Mouse (Mus musculus): ENCODE results near the gene Dot1l. TPM values are rescaled to one million over a fixed set of nuclear protein-coding genes. Genes with fewer than 3 reads are reported as not detected.

The Dot1l gene
- polyA plus RNA-seq, 1 experiment = 46.2 TPM

DNA sequence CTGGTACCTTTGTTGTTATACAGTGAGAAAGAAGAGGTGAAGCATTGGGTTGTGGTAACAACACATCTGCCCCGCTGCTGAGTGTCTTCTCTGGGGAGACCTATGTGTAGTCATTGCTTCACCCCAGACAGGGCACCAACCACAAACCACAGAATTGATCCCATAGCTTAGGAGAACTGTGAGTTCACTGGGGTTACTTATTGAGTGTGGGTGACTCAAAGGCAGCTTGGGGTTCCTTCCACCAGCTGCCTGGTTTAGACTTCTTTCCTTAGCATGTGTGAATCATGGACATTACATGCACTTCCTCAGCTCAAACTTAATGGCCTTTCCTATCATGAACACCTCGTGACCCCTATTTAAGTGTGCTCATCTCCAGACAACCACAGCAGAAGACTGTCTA is 8.5 kb downstream of the Dot1l start:
- WGBS = 43% methylated on average over 2 of the region's 2 CpGs
- peaks cover 11% of the 10 kb centered on the region for H3K36me3 ChIP-seq (ENCODE audit: control insufficient read depth, insufficient read depth, low read length)

DNA sequence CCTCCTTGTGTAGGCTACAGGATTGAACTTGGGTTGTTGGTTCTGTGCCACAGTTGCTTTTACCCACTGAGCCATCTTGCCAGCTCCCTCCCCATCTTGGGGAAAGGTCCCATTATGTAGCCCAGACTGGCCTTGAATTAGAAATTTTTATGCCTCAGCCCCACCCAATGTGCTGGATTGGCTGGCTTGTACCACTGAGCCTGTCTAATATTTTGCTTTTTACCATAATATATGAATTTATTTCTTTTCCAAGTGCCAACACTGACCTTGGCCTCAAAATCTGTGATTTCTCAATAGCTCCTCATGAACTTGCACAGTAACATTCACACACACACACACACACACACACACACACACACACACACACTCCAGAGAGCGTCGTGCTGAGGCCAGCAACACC is 10.7 kb downstream of the Dot1l start:
- Histone ChIP-seq H3K36me3 (ENCODE audit: control insufficient read depth, insufficient read depth, low read length) (peaks cover 17% of the 10 kb centered on the region), H3K4me3 (ENCODE audit: extremely low read depth, insufficient read depth, insufficient read length) (no peak overlapping the region), H3K4me1 (ENCODE audit: control insufficient read depth, insufficient read depth, insufficient read length) (no peaks in the 10 kb centered on the region; the same call in 1 of the 2 replicates), H3K27me3 (ENCODE audit: control insufficient read depth, insufficient read depth, low read length) (no peaks in the 10 kb centered on the region), H3K27ac (ENCODE audit: insufficient read depth, low read length) (no peak overlapping the region)
- WGBS = 97% methylated on average over 2 of the region's 2 CpGs
- TF ChIP-seq CTCF (IDR thresholded peaks at IDR 0.05; ENCODE audit: extremely low read depth, insufficient read depth, insufficient read length, insufficient replicate concordance) (no peak), POLR2A (IDR thresholded peaks at IDR 0.05; ENCODE audit: low read depth, low read length) (no peak)
- no peak for DNase-seq (ENCODE audit: low read depth in 1 of 2, low spot score in 2 of 2)

More for the DNA sequence above, 8.5 kb downstream of the Dot1l start:
- Histone ChIP-seq H3K4me3 (ENCODE audit: extremely low read depth, insufficient read depth, insufficient read length) (no peak overlapping the region), H3K27me3 (ENCODE audit: control insufficient read depth, insufficient read depth, low read length) (no peaks in the 10 kb centered on the region), H3K4me1 (ENCODE audit: control insufficient read depth, insufficient read depth, insufficient read length) (no peaks in the 10 kb centered on the region; the same call in 1 of the 2 replicates), H3K27ac (ENCODE audit: insufficient read depth, low read length) (no peak overlapping the region)
- no peak for TF ChIP-seq CTCF (IDR thresholded peaks at IDR 0.05; ENCODE audit: extremely low read depth, insufficient read depth, insufficient read length, insufficient replicate concordance)
- no peak for TF ChIP-seq POLR2A (IDR thresholded peaks at IDR 0.05; ENCODE audit: low read depth, low read length)
- no peak for DNase-seq (ENCODE audit: low read depth in 1 of 2, low spot score in 2 of 2)

DNA sequence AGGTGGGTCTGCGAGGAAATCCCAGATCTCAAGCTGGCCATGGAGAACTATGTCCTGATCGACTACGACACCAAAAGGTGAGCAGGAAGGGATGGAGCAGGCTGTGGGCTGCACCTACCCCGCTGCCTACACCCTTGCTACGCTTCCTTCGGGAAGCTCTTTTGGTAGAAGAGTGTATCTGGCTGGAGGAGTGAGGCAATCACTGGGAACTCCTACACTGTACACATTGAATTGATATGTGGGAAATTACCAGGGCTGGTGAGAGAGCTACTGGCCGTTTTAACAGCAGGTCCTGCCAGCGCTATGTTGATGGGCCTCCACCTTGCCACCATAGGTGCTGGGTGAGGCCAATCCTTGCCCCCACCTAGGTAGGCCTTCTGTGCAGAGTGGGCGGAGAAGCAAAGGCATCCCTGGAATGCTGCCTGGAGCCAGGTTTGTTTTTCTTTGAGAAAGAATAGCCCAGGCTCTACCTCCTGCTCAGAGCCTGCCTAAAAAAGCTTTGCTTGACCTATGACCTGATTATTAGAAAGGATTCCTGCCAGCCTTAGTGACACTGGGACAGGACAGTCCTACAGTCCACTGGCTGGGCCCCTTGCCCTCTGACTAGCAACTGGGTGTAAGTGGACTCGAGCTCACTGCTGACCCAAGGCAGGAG is 11.3 kb downstream of the Dot1l start:
- H3K27me3 ChIP-seq (ENCODE audit: control insufficient read depth, insufficient read depth, low read length) = no peaks in the 10 kb centered on the region
- 93% methylated on average over 10 of the region's 10 CpGs for WGBS
- H3K27ac ChIP-seq (ENCODE audit: insufficient read depth, low read length) = no peak overlapping the region
- H3K4me3 ChIP-seq (ENCODE audit: extremely low read depth, insufficient read depth, insufficient read length) = no peak overlapping the region
- H3K36me3 ChIP-seq (ENCODE audit: control insufficient read depth, insufficient read depth, low read length) = peaks cover 19% of the 10 kb centered on the region
- TF ChIP-seq POLR2A (IDR thresholded peaks at IDR 0.05; ENCODE audit: low read depth, low read length) (no peak), CTCF (IDR thresholded peaks at IDR 0.05; ENCODE audit: extremely low read depth, insufficient read depth, insufficient read length, insufficient replicate concordance) (no peak)
- no peaks in the 10 kb centered on the region; the same call in 1 of the 2 replicates for H3K4me1 ChIP-seq (ENCODE audit: control insufficient read depth, insufficient read depth, insufficient read length)
- DNase-seq (ENCODE audit: low read depth in 1 of 2, low spot score in 2 of 2) = no peak

- no peak for TF ChIP-seq CTCF (IDR thresholded peaks at IDR 0.05; ENCODE audit: extremely low read depth, insufficient read depth, insufficient read length, insufficient replicate concordance)
- no peak for TF ChIP-seq POLR2A (IDR thresholded peaks at IDR 0.05; ENCODE audit: low read depth, low read length)
- no peak for DNase-seq (ENCODE audit: low read depth in 1 of 2, low spot score in 2 of 2)
- Histone ChIP-seq H3K4me3 (ENCODE audit: extremely low read depth, insufficient read depth, insufficient read length) (no peak overlapping the region), H3K36me3 (ENCODE audit: control insufficient read depth, insufficient read depth, low read length) (peaks cover 29% of the 10 kb centered on the region), H3K27me3 (ENCODE audit: control insufficient read depth, insufficient read depth, low read length) (no peaks in the 10 kb centered on the region), H3K27ac (ENCODE audit: insufficient read depth, low read length) (no peak overlapping the region), H3K4me1 (ENCODE audit: control insufficient read depth, insufficient read depth, insufficient read length) (no peaks in the 10 kb centered on the region; the same call in 1 of the 2 replicates)
- 96% methylated on average over 6 of the region's 6 CpGs for WGBS
Measured at GRCm38 (mm10) chr10:80768365-80768764, 13.4 kb downstream of the Dot1l start.

GRCm38 (mm10) chr10:80773816-80774215 is 18.8 kb downstream of the Dot1l start:
- TF ChIP-seq CTCF (IDR thresholded peaks at IDR 0.05; ENCODE audit: extremely low read depth, insufficient read depth, insufficient read length, insufficient replicate concordance) = no peak
- no peak for TF ChIP-seq POLR2A (IDR thresholded peaks at IDR 0.05; ENCODE audit: low read depth, low read length)
- Histone ChIP-seq H3K27me3 (ENCODE audit: control insufficient read depth, insufficient read depth, low read length) (no peaks in the 10 kb centered on the region), H3K36me3 (ENCODE audit: control insufficient read depth, insufficient read depth, low read length) (peaks cover 32% of the 10 kb centered on the region), H3K4me1 (ENCODE audit: control insufficient read depth, insufficient read depth, insufficient read length) (no peaks in the 10 kb centered on the region), H3K4me3 (ENCODE audit: extremely low read depth, insufficient read depth, insufficient read length) (no peak overlapping the region), H3K27ac (ENCODE audit: insufficient read depth, low read length) (no peak overlapping the region)
- WGBS = 92% methylated on average over 5 of the region's 5 CpGs
- no peak for DNase-seq (ENCODE audit: low read depth in 1 of 2, low spot score in 2 of 2)

GRCm38 (mm10) chr10:80774549-80774948 is 19.5 kb downstream of the Dot1l start:
- WGBS = 43% methylated on average over 2 of the region's 2 CpGs
- H3K4me3 ChIP-seq (ENCODE audit: extremely low read depth, insufficient read depth, insufficient read length) = no peak overlapping the region
- peak in 1 of 2 experiments; percentile 58 for DNase-seq (ENCODE audit: low read depth in 1 of 2, low spot score in 2 of 2)
- peaks cover 31% of the 10 kb centered on the region for H3K36me3 ChIP-seq (ENCODE audit: control insufficient read depth, insufficient read depth, low read length)
- no peaks in the 10 kb centered on the region for H3K27me3 ChIP-seq (ENCODE audit: control insufficient read depth, insufficient read depth, low read length)
- no peak overlapping the region for H3K27ac ChIP-seq (ENCODE audit: insufficient read depth, low read length)
- TF ChIP-seq CTCF (IDR thresholded peaks at IDR 0.05; ENCODE audit: extremely low read depth, insufficient read depth, insufficient read length, insufficient replicate concordance) = peak; percentile 76; the same call in 1 of the 2 replicates
- no peak for TF ChIP-seq POLR2A (IDR thresholded peaks at IDR 0.05; ENCODE audit: low read depth, low read length)
- H3K4me1 ChIP-seq (ENCODE audit: control insufficient read depth, insufficient read depth, insufficient read length) = no peaks in the 10 kb centered on the region

GRCm38 (mm10) chr10:80774981-80775380 is 20.0 kb downstream of the Dot1l start:
- Histone ChIP-seq H3K36me3 (ENCODE audit: control insufficient read depth, insufficient read depth, low read length) (peaks cover 33% of the 10 kb centered on the region), H3K27me3 (ENCODE audit: control insufficient read depth, insufficient read depth, low read length) (no peaks in the 10 kb centered on the region), H3K27ac (ENCODE audit: insufficient read depth, low read length) (no peak overlapping the region), H3K4me3 (ENCODE audit: extremely low read depth, insufficient read depth, insufficient read length) (no peak overlapping the region), H3K4me1 (ENCODE audit: control insufficient read depth, insufficient read depth, insufficient read length) (no peaks in the 10 kb centered on the region)
- 91% methylated on average over 4 of the region's 4 CpGs for WGBS
- no peak for DNase-seq (ENCODE audit: low read depth in 1 of 2, low spot score in 2 of 2)
- TF ChIP-seq CTCF (IDR thresholded peaks at IDR 0.05; ENCODE audit: extremely low read depth, insufficient read depth, insufficient read length, insufficient replicate concordance) (no peak), POLR2A (IDR thresholded peaks at IDR 0.05; ENCODE audit: low read depth, low read length) (no peak)

Data from spleen, adult 2 months (tissue).